Mouse (Mus musculus): ENCODE measurements around the gene Cyp4f14. TPM values are rescaled to one million over a fixed set of nuclear protein-coding genes. Genes with fewer than 3 reads are reported as not detected.

Cyp4f14 gene
- total RNA-seq, 2 experiments from 2014 or later, result not detected

DNA sequence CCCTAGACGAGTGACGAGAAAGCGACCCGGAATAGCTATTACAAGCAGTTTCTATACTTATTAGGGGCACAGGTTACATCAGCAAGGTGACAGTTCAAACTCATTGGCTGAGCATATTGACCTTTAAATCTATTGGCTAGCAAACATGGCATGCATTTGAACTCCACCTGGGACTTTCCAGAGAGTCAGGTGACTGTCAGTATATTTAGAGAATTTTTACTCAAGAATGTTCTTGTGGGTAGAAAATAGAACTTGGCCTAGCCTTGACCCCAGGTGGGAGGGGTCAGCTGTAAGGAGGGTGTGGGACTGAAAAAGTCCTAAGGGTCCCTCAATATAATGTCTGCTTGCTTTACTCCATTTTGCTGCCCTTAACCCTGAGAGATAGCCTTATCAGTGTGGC is 21.7 kb downstream of the Cyp4f14 start:
- ATAC-seq (replicated peaks; ENCODE audit: poor library complexity), result no peak

DNA sequence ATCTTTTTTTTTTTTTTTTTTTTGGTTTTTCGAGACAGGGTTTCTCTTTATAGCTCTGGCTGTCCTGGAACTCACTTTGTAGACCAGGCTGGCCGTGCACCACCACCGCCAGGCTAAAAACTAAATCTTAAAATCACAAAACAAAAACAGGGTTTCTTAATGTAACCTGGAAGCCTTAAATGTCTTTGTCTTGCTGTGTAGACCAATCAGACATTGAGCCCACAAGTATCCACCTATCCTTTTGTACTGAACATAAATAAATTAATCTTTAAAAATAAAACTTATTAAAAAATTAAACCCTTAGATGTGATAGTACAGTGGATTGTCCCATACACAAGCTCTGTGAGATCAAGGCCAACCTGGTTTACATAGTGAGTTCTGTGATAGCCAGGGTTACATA is 23.2 kb downstream of the Cyp4f14 start:
- no peak for ATAC-seq (replicated peaks; ENCODE audit: poor library complexity)

DNA sequence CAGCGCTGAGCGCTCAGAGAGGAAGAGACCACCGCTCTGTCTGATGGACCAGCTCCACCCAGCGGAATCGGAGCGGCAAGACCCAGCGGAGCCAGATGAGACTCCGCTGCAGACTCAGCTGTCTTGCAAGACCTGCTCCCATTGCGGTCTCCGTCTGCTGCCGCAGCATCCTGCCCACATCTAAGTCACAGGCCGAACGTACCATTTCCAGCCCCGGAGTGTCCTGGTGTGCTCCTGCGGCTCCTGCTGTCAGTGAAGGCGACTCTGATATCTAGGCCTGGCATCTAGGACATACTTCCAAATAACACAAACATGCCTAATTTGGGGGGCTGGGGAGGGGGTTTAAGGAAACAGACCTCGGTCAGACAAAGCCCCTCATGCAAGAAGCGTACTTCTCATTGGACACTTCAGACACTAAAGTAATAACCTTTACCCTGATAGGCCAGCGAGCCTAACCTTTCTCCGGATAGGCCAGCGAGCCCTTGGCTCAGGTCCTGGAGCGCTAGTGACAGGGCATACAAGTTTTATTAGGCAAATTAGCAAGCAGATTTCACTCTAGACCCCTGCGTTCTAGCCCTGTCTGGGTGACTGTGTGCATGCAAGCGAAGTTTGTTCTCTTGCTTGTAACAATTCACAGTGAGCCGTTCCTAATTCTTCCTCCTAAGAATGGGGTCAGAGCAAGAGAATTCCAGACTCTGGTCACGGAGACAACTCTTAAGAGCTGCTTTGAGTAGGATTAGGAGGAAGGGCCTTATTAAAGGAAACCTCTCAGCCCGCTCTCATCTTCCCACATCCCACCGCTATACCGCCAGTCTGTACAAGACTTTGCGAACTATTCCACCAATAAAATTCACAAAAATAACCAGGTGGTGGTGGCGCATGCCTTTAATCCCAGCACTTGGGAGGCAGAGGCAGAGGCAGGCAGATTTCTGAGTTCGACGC is 25.6 kb downstream of the Cyp4f14 start, which contains the start of gene Zfp870:
TSS of gene Zfp870 (minus strand) at position 404 of the 942 bp plus-strand sequence.
- peak; percentile 98 for ATAC-seq (replicated peaks; ENCODE audit: poor library complexity)

DNA sequence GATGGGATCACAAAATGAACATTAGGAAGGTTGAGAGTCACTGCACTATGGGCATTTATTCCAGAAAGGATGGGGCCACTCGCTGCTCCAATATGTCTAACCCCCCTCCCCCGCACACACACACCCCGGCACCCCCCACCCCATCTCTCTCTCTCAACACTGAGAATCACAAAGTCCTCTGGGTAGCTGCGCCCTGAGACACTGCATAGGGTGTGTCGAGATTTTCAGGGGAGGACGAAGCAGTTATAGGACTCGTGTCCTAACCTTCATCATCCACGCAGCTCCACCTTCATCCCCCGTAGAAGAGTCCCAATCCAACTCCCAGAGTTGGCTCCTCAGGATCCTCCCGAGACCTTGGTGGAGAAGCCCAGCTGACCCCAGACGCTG is 26.3 kb downstream of the Cyp4f14 start:
- peak; percentile 10; the same call in 1 of the 2 replicates for ATAC-seq (replicated peaks; ENCODE audit: poor library complexity)

DNA sequence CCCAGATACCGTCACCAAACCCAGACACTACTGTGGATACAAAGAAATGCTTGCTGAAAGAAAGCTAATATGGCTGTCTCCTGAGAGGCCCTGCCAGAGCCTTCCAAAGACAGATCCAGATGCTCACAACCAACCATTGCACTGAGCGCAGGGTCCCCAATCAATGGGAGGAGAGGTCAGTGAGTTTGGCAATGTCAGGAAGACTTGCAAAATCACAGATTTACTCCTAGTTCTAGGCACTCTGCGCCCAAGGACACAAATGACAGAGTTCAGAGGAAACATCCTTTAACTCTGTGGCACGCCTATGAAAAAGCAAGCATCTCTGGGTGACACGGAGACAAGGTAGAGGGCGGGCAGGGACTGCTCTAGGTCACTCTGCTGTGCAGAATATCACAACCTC is 27.5 kb downstream of the Cyp4f14 start:
- no peak for ATAC-seq (replicated peaks; ENCODE audit: poor library complexity)

DNA sequence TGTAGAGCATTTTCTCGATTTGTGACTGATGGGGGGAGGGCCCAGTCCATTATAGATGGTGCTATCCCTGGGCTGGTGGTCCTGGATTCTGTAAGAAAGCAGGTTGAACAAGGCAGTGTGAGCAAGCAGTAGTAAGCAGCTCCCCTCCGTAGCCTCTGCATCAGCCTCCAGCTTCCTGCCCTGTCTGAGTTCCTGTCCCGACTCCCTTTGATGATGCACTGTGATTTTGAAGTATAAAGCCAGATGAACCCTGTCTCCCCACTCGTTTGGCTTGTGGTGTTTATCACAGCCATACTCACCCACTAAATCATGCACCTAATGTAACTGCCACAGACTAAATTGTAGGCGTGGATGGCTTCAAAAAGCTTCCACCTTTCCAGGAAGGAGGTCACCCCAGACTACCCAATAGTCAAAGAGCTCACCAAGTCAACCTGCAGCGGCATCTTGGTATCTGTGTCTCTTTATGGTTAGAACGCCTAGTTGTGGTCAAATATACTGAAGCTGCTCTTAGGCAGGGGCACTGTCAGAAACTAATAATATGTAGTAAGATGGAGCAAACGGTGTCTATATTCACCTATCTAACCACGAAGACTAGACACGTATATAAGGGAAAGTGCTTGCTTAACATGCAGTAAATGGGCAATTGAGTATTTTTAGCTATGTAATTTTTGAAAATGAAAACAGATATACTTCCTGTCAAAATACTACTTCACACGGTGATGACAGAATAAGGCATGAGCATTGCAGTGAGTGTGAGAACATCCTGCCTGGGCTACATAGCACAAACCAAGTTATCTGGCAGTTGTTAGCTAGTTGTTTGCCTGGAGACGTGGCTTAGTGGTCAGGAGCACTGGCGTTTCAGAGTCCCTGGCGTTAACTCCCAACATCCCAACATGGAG is 36.6 kb downstream of the Cyp4f14 start:
- ATAC-seq (replicated peaks; ENCODE audit: poor library complexity), result no peak

DNA sequence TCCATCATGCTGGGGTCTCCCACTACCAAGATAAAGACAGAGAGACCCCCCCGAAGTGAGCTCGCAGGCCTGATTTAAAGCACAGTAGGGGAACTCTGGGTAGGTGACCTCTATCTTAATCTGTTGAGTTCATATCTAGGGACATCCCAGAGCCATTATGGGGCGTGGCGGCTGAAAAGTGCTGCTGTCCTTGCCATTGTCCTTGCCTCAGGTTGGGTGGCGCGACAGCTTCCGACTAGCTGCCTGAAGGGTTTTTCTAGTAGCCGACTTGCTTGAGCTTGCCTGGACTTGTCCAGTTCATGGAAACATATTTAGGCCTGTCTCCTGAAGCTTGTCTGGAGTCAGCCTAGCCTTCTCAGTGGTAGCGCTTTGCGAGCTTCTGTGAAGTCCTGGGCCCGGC is 38.4 kb downstream of the Cyp4f14 start:
- ATAC-seq (replicated peaks; ENCODE audit: poor library complexity), result no peak

DNA sequence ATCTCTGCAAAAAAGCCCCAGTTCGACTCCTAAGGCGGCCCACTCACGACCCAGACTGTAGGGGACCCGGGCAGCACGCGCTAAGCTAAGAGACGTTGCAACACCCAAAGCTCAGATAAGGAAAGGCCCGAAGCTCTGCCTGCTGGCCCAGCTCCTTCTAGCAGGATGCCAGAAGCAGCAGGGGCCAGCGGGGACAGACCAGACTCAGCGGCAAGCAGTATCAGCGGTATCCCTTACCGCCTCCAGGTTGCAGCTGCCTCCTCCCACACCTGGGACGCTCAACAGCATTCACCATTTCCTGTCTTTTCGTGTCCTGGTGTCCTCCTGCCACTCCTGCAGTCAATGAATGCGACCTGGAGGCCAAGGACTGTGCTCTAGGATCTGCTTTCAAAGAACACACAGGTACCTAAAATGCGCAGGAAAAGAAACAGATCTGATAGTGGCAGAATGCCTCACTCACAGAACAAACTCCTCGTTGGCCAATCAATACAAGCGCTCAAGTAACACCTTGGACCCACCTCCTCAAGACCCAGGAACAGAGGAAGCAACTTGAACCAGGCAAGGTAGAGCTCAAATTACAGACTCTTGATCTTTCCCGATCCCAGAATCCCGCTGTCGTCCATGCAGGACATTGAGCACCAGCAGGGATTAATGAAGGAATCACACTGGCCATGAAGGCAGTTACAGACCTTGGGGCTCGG is 39.5 kb downstream of the Cyp4f14 start:
- ATAC-seq (replicated peaks; ENCODE audit: poor library complexity), result no peak

DNA sequence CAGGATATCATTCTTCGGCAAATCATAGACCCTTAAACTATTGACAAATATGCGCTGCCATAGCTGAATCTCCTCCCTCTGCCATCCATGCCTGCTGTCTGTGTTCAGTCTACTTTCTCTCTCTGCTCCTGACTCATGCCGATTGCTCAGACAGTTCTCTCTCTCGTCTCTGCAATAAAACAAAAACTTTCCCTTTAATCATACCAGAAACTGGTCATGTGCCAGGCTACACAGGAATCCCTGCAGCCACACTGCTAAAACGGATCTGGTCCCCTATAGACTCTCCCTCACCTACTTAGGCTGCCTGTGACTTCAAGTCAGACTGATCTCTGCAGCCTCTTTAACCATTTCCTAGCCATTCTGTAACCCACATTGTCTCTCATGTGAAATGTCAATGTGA is 44.4 kb downstream of the Cyp4f14 start:
- ATAC-seq (replicated peaks; ENCODE audit: poor library complexity), result no peak

DNA sequence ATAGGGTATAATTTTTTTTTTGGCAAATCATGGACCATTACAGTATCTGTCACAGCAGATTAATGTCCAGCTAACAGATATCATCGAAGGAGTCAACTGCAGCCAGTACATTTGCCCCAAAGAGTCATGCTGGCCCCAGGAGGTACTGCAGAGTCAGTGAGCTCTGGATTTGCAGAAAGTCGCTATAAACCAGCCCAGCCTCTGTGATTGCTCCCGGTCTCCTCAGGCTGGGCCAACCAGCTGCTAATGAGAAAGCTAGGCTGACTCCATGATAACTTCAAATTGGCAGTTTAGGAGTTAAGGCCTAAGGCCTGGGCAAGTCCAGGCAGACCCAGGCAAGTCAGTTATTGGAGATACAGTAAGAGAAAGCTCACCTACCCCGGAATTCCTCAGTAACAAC is 45.1 kb downstream of the Cyp4f14 start:
- ATAC-seq (replicated peaks; ENCODE audit: poor library complexity), result no peak

DNA sequence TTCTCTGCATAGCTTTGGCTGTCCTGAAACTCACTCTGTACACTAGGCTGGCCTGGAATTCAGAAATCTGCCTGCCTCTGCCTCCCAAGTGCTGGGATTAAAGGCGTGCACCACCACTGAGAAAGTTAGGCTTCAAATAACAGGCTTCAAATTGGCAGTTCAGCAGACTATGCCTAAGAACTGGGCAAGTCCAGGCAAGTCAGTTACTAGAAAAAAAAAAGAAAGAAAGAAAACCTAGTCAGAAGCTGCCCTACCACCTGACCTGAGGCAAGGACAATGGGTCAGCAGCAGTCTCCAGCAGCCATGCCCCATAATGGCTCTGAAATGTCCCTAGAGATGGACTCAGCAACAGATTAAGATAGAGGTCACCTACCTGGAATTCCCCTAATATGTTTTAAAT is 45.7 kb downstream of the Cyp4f14 start:
- ATAC-seq (replicated peaks; ENCODE audit: poor library complexity), result no peak

DNA sequence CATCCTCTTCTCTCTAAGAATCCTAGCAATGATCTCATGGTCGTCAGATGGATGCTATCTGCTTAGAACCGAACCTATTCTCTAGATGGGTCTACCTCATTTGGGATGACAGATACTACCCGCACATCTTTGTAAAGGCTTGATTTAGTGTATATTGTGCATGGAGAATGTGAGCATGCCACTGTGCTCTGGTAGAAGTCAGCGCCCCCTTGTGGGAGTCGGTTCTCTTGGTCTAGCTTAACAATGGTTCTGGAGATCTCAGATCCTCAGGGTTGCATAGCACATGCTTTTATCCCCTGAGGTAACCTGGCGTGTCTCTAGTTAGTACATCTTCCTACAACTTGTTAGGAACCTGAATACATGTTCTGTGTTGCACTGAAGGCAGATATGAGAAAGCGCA is 49.9 kb downstream of the Cyp4f14 start:
- ATAC-seq (replicated peaks; ENCODE audit: poor library complexity), result peak; percentile 65

DNA sequence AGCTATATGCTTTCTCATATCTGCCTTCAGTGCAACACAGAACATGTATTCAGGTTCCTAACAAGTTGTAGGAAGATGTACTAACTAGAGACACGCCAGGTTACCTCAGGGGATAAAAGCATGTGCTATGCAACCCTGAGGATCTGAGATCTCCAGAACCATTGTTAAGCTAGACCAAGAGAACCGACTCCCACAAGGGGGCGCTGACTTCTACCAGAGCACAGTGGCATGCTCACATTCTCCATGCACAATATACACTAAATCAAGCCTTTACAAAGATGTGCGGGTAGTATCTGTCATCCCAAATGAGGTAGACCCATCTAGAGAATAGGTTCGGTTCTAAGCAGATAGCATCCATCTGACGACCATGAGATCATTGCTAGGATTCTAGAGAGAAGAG is 60.4 kb downstream of the Cyp4f14 start:
- peak; percentile 66; the same call in 1 of the 2 replicates for ATAC-seq (replicated peaks; ENCODE audit: poor library complexity)

Other genes with a start within 250 kb of the Cyp4f14 start
- not detected in 2 replicates for gene Cyp4f15, start 231.7 kb downstream of the Cyp4f14 start, total RNA-seq (2015)
- gene Cyp4f15, start 231.7 kb downstream of the Cyp4f14 start, total RNA-seq (2017), result not detected in 2 replicates
- gene Zfp871, start 129.1 kb downstream of the Cyp4f14 start, total RNA-seq (2015), result 34.8 and 39.1 TPM in 2 replicates
- gene Zfp871, start 129.1 kb downstream of the Cyp4f14 start, total RNA-seq (2017), result 22.2 and 24.4 TPM in 2 replicates
- gene Zfp811, start 107.4 kb downstream of the Cyp4f14 start, total RNA-seq (2015), result not detected in 2 replicates
- gene Zfp811, start 107.4 kb downstream of the Cyp4f14 start, total RNA-seq (2017), result not detected in 2 replicates
- 4.9 and 7.9 TPM in 2 replicates for gene Zfp799, start 87.1 kb downstream of the Cyp4f14 start, total RNA-seq (2015)
- 3.5 and 8.3 TPM in 2 replicates for gene Zfp799, start 87.1 kb downstream of the Cyp4f14 start, total RNA-seq (2017)
- 3.6 and 4.1 TPM in 2 replicates for gene Zfp870, start 25.7 kb downstream of the Cyp4f14 start, total RNA-seq (2015)
- 2.0 and 2.8 TPM in 2 replicates for gene Zfp870, start 25.7 kb downstream of the Cyp4f14 start, total RNA-seq (2017)
- gene Cyp4f13, start 30.1 kb upstream of the Cyp4f14 start, total RNA-seq (2015), result 8.9 and 11.2 TPM in 2 replicates
- 2.3 and 5.0 TPM in 2 replicates for gene Cyp4f13, start 30.1 kb upstream of the Cyp4f14 start, total RNA-seq (2017)
- 19.2 and 23.1 TPM in 2 replicates for gene Zfp472, start 48.5 kb upstream of the Cyp4f14 start, total RNA-seq (2015)
- 19.1 and 20.9 TPM in 2 replicates for gene Zfp472, start 48.5 kb upstream of the Cyp4f14 start, total RNA-seq (2017)
- gene Zfp952, start 75.8 kb upstream of the Cyp4f14 start, total RNA-seq (2015), result 5.9 TPM in 2 replicates
- 8.4 and 10.2 TPM in 2 replicates for gene Zfp952, start 75.8 kb upstream of the Cyp4f14 start, total RNA-seq (2017)
- 5.7 and 9.8 TPM in 2 replicates for gene Zfp763, start 116.1 kb upstream of the Cyp4f14 start, total RNA-seq (2015)
- gene Zfp763, start 116.1 kb upstream of the Cyp4f14 start, total RNA-seq (2017), result 5.6 and 8.1 TPM in 2 replicates
- not detected in 2 replicates for gene 4921501E09Rik, start 150.7 kb upstream of the Cyp4f14 start, total RNA-seq (2015)
- not detected in 2 replicates for gene 4921501E09Rik, start 150.7 kb upstream of the Cyp4f14 start, total RNA-seq (2017)
- gene Zfp563, start 172.0 kb upstream of the Cyp4f14 start, total RNA-seq (2015), result 5.3 and 8.2 TPM in 2 replicates
- gene Zfp563, start 172.0 kb upstream of the Cyp4f14 start, total RNA-seq (2017), result 3.4 and 5.5 TPM in 2 replicates
- gene Morc2b, start 222.3 kb upstream of the Cyp4f14 start, total RNA-seq (2015), result not detected in 2 replicates
- gene Morc2b, start 222.3 kb upstream of the Cyp4f14 start, total RNA-seq (2017), result not detected in 2 replicates

Data from megakaryocyte progenitor cell, adult 5-6 weeks (primary cell).